In genomic region chr12:99149193-99149592, GRCm38 (mm10) we compare ENCODE assay signal across 23 mouse cellular contexts.
A peak's percentile ranks its signal among the peaks of the same experiment; 100 is the strongest.
DNase-seq lines count a peak whose midpoint lies in the region; ATAC-seq lines count a peak whose summit lies in the region.
"Had no signal": no experiment of that assay in that cellular context is flagged by ENCODE, and none has a peak within 500 bp of the region (broad histone marks: within the 10 kb centered on the region; RNA-seq: fewer than 3 reads in every experiment).

No protein-coding gene starts in this region.

- H3K27me3 ChIP-seq in forebrain, embryonic 12.5 days: no peaks in the 10 kb centered on the region
- H3K27me3 ChIP-seq: embryonic facial prominence, embryonic 13.5 days; embryonic facial prominence, embryonic 15.5 days; forebrain, embryonic 13.5 days; forebrain, embryonic 15.5 days; Patski had no signal

- H3K9ac ChIP-seq in forebrain, embryonic 12.5 days: no peak overlapping the region
- H3K9ac ChIP-seq: embryonic facial prominence, embryonic 13.5 days; embryonic facial prominence, embryonic 15.5 days; forebrain, embryonic 13.5 days; forebrain, embryonic 15.5 days; forebrain, postnatal 0 days had no signal

- no peaks in the 10 kb centered on the region for H3K9me3 ChIP-seq in forebrain, embryonic 12.5 days
- H3K9me3 ChIP-seq: embryonic facial prominence, embryonic 13.5 days; embryonic facial prominence, embryonic 15.5 days; forebrain, embryonic 13.5 days; forebrain, embryonic 15.5 days had no signal

- DNase-seq in 416B (ENCODE audit: low read depth): peak; percentile 65
- DNase-seq in layer of hippocampus, postnatal 36 days: no peak
- DNase-seq: adrenal gland, adult 8-10 months; adrenal gland, postnatal 14 days; adrenal gland, postnatal 36 days; cerebellum, adult 11-12 months; cerebellum, adult 2 months; cerebellum, adult 9-10 months; cerebellum, postnatal 10 days; cerebellum, postnatal 25 days; embryo, embryonic 11 days; forebrain, postnatal 0 days had no signal

- ATAC-seq in common myeloid progenitor, adult 5-6 weeks (replicated peaks; ENCODE audit: low read depth, poor library complexity, severe bottlenecking): 0 out of 2 replicates have a peak, but pooled peaks have one; percentile 22
- peak; percentile 29; the same call in 1 of the 2 replicates for ATAC-seq in megakaryocyte progenitor cell, adult 5-6 weeks (replicated peaks; ENCODE audit: poor library complexity)
- ATAC-seq in forebrain, embryonic 12.5 days (ENCODE audit: low FRiP score): no peak
- ATAC-seq: activated CD4-positive, CD25-positive, alpha-beta regulatory T cell, adult 4 months; forebrain, embryonic 13.5 days; forebrain, embryonic 15.5 days; forebrain, postnatal 0 days; Patski had no signal

- H3K4me1 ChIP-seq in forebrain, embryonic 12.5 days: peaks cover 11% of the 10 kb centered on the region
- H3K4me1 ChIP-seq: embryonic facial prominence, embryonic 15.5 days had no signal

- no peak overlapping the region for H3K27ac ChIP-seq in forebrain, embryonic 12.5 days
- H3K27ac ChIP-seq: embryonic facial prominence, embryonic 13.5 days; embryonic facial prominence, embryonic 15.5 days; forebrain, embryonic 10.5 days; forebrain, embryonic 13.5 days; forebrain, embryonic 15.5 days had no signal

- H3K4me2 ChIP-seq in forebrain, embryonic 12.5 days: no peak overlapping the region
- H3K4me2 ChIP-seq: embryonic facial prominence, embryonic 13.5 days; embryonic facial prominence, embryonic 15.5 days; forebrain, embryonic 13.5 days; forebrain, embryonic 15.5 days had no signal

- no peaks in the 10 kb centered on the region for H3K36me3 ChIP-seq in forebrain, embryonic 12.5 days (replicated peaks)
- H3K36me3 ChIP-seq: embryonic facial prominence, embryonic 13.5 days; embryonic facial prominence, embryonic 15.5 days; forebrain, embryonic 10.5 days; forebrain, embryonic 15.5 days had no signal

- H3K4me3 ChIP-seq in forebrain, embryonic 12.5 days (replicated peaks): no peak overlapping the region
- H3K4me3 ChIP-seq: embryonic facial prominence, embryonic 13.5 days; embryonic facial prominence, embryonic 15.5 days; erythroblast, embryonic 14.5 days; forebrain, embryonic 10.5 days; forebrain, embryonic 13.5 days; forebrain, embryonic 15.5 days had no signal

- WGBS in forebrain, embryonic 12.5 days: 98% methylated on average over 6 of the region's 6 CpGs
